Mouse (Mus musculus) mouse embryonic stem cell (cell line): ENCODE results near the gene Ankrd10.
"Not testable (repeated sequence)": the region's sequence is repeated elsewhere in the genome, so short reads cannot be mapped to it uniquely, and the experiment has no call there.

Experiments
- in situ Hi-C, 2 experiments: fragments of 300-500 bp; cut with MboI; formaldehyde crosslinking; loops; 1 replicate in 1 of 2; 3 replicates in 1 of 2; pipeline ENCODE4 v1.14.3; 2019 to 2020; ENCODE audit warnings: low sequenced_read_pairs in 2 of 2, low pct_unique_long_range_greater_than_20kb in 1 of 2, mixed read lengths in 1 of 2; ENCODE audit not compliant: unreplicated experiment in 1 of 2

Ankrd10 gene

DNA sequence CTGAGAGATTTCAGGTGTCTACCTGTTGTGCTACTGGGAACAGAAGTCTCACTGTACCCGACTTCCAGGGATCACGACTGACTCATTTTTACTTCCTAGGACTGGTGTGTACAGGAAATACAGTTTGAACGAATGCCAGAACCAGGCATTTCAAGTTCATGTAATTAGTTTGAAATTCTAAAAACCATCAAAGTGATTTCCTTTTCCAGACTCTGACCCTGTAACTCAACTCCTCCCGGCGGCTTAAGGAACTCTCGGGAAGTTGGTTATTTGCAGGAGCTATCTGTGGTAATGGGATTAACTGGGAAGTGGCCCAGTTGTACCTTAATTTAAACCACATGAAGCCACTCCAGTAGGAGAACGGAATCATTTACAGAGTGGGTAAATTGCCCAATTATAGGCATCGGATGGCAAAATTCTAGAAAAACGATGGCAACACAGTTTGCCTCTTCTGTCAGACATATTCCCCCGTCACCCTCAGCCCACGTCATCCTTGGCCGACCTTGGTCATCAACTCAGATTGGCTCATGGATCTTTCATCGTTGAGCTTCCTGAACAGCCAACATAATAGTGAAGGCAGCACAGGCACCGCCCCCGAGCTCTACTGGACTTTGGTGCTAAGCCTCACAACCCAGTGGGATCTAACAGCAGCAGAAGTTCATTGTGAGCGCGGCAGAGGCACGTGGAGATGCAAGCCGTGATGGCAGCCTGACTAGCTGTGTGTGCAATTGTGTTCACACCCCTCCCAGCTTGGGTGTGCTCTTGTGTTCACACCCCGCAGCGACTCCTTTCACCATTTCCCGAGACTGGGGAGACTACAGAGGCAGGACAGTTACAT is 66.1 kb downstream of the Ankrd10 start:
- in situ Hi-C loops, result no loop called here

DNA sequence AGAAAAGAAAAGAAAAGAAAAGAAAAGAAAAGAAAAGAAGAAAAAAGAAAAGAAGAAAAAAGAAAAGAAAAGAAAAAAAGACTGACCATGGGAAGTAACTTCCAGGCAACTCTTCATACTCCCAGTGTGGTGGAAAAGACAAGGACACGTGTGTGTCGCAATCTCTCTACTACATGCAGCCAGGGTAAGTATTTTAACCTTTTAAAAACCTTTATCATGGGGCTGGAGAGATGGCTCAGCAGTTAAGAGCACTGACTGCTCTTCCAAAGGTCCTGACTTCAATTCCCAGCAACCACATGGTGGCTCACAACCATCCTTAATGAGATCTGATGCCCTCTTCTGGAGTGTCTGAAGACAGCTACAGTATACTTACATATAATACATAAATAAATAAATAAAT is 67.4 kb downstream of the Ankrd10 start:
- in situ Hi-C loops, result not testable (repeated sequence)

DNA sequence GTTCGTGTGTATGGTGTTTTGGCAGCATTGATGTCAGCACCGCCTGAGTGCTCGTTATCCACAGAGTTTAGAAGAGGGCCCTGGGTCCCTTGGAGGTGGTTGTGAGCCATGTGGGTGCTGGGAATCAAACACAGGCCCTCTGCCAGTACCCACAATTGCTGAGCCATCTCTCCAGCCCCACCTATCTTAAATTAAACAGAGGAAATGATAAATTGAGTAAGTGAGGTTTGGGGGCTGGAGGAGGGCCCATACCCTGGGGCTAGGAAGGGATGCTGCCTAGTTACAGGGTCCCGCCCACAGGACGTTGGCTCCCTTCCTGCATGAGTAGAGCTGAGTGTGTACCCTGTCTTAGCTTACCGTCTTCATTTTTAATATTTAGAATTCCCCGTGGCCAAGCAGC is 70.8 kb downstream of the Ankrd10 start:
- in situ Hi-C loops, result no loop called here

DNA sequence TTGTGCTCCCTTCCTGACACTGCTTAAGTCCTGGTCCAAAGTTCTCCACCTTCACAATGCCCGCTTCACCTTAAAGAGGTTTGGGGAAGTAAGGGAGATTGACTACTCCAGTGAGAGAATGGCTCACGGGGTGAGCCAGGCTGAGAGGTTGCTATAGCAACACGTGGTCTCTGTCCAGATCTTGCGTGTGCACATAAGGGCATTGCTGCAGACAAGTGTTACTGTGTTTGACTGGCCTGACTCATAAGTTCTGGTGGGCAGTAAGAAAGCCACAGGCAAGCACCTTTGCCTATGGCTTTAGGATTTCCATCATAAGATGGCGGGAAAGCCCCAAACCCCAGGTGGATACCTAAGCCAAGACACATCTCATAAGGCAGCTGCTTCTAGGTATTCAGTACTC is 71.3 kb downstream of the Ankrd10 start:
- in situ Hi-C loops, result no loop called here
